Mouse (Mus musculus): ENCODE results near the gene Odf4.
"Not testable (repeated sequence)": the region's sequence is repeated elsewhere in the genome, so short reads cannot be mapped to it uniquely, and the experiment has no call there.

Gene Odf4

GRCm38 (mm10) chr11:68926981-68927380, at the start of gene Odf4:
TSS of gene Odf4 (minus strand) at chr11:68927081.
- DNase-seq (ENCODE audit: low spot score) = no peak

DNA sequence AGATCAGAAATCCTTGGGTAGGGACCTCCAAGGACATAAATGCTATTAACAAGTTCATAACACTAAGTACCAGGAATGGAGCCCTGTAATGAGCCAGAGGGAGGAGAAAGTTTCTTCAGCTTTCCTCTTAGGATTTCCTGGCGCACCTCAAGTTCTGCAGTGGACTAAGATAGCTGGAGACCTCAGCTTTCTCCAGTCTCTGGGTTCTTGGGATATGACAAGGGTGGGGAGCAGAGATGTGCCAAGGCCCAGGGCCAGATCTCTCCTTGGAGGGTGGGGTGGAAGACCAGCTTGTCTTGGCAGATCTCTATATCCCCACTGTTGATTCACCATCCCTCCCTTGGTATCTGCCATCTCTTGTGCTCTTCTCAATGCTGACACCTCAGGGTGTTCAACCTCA, 48.7 kb upstream of the Odf4 start:
- DNase-seq (ENCODE audit: low spot score) = no peak

GRCm38 (mm10) chr11:68975085-68975484, 48.2 kb upstream of the Odf4 start, which contains the start of gene Rangrf:
TSS of gene Rangrf (minus strand) at chr11:68975185.
- no peak for DNase-seq (ENCODE audit: low spot score)

GRCm38 (mm10) chr11:68974059-68974450, 47.2 kb upstream of the Odf4 start:
- DNase-seq (ENCODE audit: low spot score) = no peak

- peak; percentile 82 for DNase-seq (ENCODE audit: low spot score)
Measured at GRCm38 (mm10) chr11:68973250-68974058, 46.6 kb upstream of the Odf4 start.

DNA sequence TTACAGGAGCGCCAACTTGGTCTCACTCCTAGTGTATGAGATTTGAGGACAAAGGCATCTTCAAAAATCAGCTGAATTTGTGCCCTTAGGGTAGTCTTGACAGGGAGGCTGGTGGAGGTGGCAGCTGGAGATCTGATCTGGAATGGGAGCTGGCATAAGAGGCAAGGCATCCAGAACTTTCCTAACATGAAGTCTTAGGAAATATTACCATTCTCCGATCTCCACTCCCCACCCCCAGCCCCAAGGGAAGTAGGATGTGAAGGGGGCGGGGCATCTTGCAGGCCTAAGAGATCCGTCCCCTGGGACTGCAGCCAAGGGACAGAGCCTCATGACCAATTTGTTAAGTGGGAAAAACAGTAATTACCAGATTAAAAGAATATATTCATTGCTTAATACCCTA, 43.4 kb upstream of the Odf4 start:
- DNase-seq (ENCODE audit: low spot score) = no peak

- DNase-seq (ENCODE audit: low spot score) = no peak
Measured at GRCm38 (mm10) chr11:68968752-68969151, 41.9 kb upstream of the Odf4 start.

- DNase-seq (ENCODE audit: low spot score) = peak; percentile 83
Measured at GRCm38 (mm10) chr11:68967337-68968282, 40.7 kb upstream of the Odf4 start, which contains the start of gene Slc25a35. TSS of gene Slc25a35 (plus strand) at chr11:68968131.

DNA sequence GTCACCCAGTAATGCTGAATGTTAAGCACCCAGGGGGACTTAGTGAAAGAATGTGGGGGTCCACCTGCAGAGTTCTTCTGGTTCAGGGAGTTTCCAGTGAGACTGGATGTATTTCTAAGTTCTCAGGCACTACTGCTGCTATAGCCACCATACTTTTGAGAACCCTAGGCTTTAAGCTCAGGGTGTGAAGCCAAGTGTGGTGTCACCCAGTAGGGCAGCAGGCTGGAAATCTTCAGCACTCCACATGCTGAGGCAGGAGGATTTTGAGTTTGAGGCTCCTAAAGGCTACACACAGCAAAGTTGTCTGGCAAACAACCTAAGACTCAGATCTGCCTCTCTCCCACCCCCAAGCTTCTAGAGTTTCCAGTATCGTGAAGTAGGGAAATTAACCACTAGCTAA, 39.7 kb upstream of the Odf4 start:
- DNase-seq (ENCODE audit: low spot score) = no peak

DNA sequence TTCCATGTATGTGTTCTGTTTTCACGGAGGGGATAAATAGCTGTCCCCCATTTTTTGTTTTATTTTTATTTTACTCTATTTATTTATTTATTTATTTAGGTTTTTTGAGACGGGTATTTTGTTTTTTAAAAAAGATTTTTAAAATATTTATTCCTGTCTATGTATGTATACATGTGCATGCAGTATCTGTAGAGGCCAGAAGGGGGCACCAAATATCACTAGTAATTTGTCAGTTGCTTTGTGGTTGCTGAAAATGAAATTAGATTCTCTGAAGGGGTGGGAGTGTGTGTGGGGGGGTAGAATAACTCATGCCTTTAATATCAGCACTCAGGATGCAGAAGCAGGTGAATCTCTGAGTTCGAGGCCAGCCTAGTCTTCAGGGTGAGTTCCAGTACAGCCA, 39.0 kb upstream of the Odf4 start:
- peak; percentile 53 for DNase-seq (ENCODE audit: low spot score)

DNA sequence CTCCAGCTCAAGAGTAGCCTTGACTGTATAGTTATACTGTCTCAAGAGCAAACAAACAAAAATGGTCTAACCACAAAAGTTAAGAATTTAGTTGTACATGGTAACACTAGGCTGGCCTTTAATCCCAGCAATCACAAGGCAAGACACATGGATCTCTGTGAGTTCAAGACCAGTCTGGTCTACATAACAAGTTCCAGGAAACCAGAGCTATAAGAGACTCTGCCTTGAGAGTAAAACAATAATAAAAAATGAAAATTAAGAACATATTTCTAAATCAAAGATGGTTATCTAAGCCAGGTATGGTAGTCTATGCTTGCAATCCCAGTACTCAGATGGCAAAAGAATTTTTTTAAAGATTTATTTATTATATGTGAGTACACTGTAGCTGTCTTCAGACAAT, 38.2 kb upstream of the Odf4 start:
- no peak for DNase-seq (ENCODE audit: low spot score)

GRCm38 (mm10) chr11:68963405-68963804, 36.5 kb upstream of the Odf4 start:
- DNase-seq (ENCODE audit: low spot score) = no peak

DNA sequence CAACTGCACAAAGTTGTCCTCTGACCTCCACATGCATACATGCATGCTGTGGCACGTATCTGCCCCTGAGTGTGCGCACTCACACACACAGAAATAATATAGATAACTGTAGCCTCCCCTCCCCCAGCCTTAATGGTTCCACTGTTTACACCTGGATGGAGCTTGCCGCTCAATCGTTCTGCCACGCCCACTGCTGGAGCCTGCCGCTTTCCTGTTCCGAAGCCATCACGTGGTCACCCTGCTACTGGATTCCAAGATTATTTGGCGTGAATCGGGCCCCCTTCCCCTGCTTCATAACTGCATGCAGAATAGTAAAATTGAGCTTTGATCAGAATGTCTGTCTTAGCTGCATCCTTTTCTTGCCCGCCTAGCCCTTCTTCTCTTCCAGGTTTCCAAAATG, 35.3 kb upstream of the Odf4 start:
- DNase-seq (ENCODE audit: low spot score) = not testable (repeated sequence)

GRCm38 (mm10) chr11:68961596-68961995, 34.7 kb upstream of the Odf4 start:
- no peak for DNase-seq (ENCODE audit: low spot score)

- DNase-seq (ENCODE audit: low spot score) = no peak
Measured at GRCm38 (mm10) chr11:68957971-68958370, 31.1 kb upstream of the Odf4 start.

GRCm38 (mm10) chr11:68957308-68957707, 30.4 kb upstream of the Odf4 start, which contains the start of gene Arhgef15:
TSS of gene Arhgef15 (minus strand) at chr11:68957480.
- no peak for DNase-seq (ENCODE audit: low spot score)

DNA sequence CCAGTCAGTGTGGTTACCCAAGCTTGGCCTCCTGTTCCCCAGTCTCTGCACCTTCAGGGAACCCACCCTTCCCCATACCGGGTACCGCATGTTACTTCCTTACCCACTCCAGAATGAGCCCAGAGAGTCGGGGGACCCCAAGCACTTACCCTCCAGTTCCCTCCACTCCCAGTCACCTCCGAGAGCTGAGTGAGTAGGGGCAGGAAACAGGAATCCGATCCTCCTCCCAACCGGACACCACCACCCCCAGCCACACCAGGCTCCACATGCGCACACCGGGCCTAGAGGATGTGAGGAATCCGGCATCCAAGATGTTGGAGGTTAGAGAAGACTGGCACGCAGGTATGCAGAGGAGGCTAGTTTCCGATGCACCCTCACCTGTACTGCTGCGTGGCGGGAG, 29.8 kb upstream of the Odf4 start:
- no peak for DNase-seq (ENCODE audit: low spot score)

GRCm38 (mm10) chr11:68956107-68956506, 29.2 kb upstream of the Odf4 start:
- no peak for DNase-seq (ENCODE audit: low spot score)

- DNase-seq (ENCODE audit: low spot score) = no peak
Measured at GRCm38 (mm10) chr11:68955473-68955872, 28.6 kb upstream of the Odf4 start.

DNA sequence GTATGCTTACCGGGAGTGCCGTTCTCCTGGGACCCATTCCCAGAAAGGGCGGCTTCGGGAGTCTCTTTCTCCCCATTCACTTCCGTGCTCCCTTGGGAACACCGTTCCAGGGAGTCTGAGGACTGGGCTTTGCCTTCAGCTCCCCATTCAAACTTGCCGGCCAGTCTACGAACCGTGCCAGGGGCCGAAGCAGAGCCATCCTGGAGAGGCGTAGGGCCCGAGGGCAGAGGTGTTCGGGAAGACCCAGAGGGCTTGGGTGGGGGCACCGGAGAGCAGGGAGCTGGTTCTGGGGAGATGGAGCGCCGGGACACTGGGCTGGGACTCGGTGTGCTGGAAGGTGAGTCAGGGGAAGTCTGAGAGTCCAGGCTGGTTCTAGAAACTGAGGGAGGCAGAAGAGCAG, 27.5 kb upstream of the Odf4 start:
- no peak for DNase-seq (ENCODE audit: low spot score)

GRCm38 (mm10) chr11:68953903-68954302, 27.0 kb upstream of the Odf4 start:
- no peak for DNase-seq (ENCODE audit: low spot score)

DNA sequence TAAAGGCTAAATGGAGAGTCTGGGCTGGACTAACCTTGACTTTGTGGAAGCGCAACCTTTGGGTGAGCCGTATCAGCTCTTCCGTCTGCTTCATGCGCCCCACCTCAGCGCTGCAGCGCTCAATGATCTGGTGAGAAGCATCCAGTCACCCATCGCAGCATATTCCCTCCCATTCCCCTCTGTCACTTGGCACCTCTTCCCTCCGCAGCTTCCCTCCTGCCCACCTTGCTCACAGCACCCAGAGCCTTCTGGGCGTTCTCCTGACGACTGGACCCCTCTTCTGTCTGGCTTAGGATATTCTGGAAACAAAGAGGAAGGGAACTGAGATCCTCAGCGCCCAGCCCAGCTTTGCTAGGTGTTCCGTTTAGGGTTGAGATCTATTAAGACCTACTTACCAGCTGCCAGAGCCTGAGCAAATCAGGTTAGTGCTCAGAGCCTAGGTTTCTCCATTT, 20.7 kb upstream of the Odf4 start:
- no peak for DNase-seq (ENCODE audit: low spot score)

Data from urinary bladder, postnatal 25 days (tissue).